Mouse (Mus musculus) midbrain, embryonic 12.5 days (tissue): ENCODE data around the gene Gm43517. TPM values are rescaled to one million over a fixed set of nuclear protein-coding genes. Genes with fewer than 3 reads are reported as not detected.
A peak's percentile ranks its signal among the peaks of the same experiment; 100 is the strongest.

Source experiments
- ATAC-seq: fragments of 200-750 bp; cut with Nextera tagmentation; 2 replicates; pipeline ENCODE4 v1.8.0; 2017; ENCODE audit warnings: low read depth, moderate TSS enrichment, moderate library complexity; ENCODE audit not compliant: low FRiP score
- H3K27ac ChIP-seq: fragments of 300-500 bp; sonication (generic); replicated peaks from 2 replicates; pipeline ENCODE4 v1.5.1; 2016; ENCODE audit warnings: mild to moderate bottlenecking
- H3K27me3 ChIP-seq: fragments of 300-500 bp; sonication (generic); 2 replicates; pipeline ENCODE4 v1.6.1; 2016; ENCODE audit warnings: mild to moderate bottlenecking
- H3K36me3 ChIP-seq: fragments of 300-500 bp; sonication (generic); 2 replicates; pipeline ENCODE4 v1.6.1; 2016
- H3K4me1 ChIP-seq: fragments of 300-500 bp; sonication (generic); 2 replicates; pipeline ENCODE4 v1.6.1; 2016
- H3K4me2 ChIP-seq: fragments of 300-500 bp; sonication (generic); replicated peaks from 2 replicates; pipeline ENCODE4 v1.6.1; 2016; ENCODE audit warnings: mild to moderate bottlenecking, moderate library complexity
- H3K4me3 ChIP-seq: fragments of 300-500 bp; sonication (generic); 2 replicates; pipeline ENCODE4 v1.5.1; 2016; ENCODE audit warnings: mild to moderate bottlenecking
- H3K9ac ChIP-seq: fragments of 300-500 bp; sonication (generic); replicated peaks from 2 replicates; pipeline ENCODE4 v1.6.1; 2016; ENCODE audit warnings: mild to moderate bottlenecking, moderate library complexity
- H3K9me3 ChIP-seq: fragments of 300-500 bp; sonication (generic); 2 replicates; pipeline ENCODE4 v1.6.1; 2016; ENCODE audit warnings: mild to moderate bottlenecking
- WGBS: fragments of 180-500 bp; shearing (Covaris S2); methylation state at CpG from one replicate; pipeline ENCODE4 v1.1.7; 2016; 5-methylcytosine and 5-hydroxymethylcytosine counted together
- polyA plus RNA-seq: library from polyadenylated mRNA; unstranded; fragments of >200 nt; fragmentation: Nextera tagmentation; extraction: Ambion mirVana; gene quantifications from 2 replicates; pipeline ENCODE4 v1.2.1, GENCODE M21; 2016

The Gm43517 gene
- 0.28 TPM in 1 of 2 replicates, not detected in the other for polyA plus RNA-seq

GRCm38 (mm10) chr12:49384876-49385630, at the start of gene Gm43517:
TSS of gene Gm43517 (plus strand) at chr12:49385174.
- ATAC-seq = 0 out of 2 replicates have a peak, but pooled peaks have one; percentile 9
- Histone ChIP-seq H3K27ac (peak within 1 kb of the TSS; percentile 56), H3K9ac (0 out of 2 replicates have a peak within 1 kb of the TSS, but pooled peaks have one; percentile 34), H3K4me1 (peaks cover 6% of the 10 kb centered on the region; the same call in 1 of the 2 replicates), H3K9me3 (no peaks in the 10 kb centered on the region), H3K36me3 (no peaks in the 10 kb centered on the region), H3K27me3 (peaks cover 68% of the 10 kb centered on the region), H3K4me2 (peak within 1 kb of the TSS; percentile 56), H3K4me3 (peak within 1 kb of the TSS; percentile 45)
- WGBS = 1% methylated on average over 73 of the region's 75 CpGs

GRCm38 (mm10) chr12:49349697-49350096, 35.3 kb upstream of the Gm43517 start:
- Histone ChIP-seq H3K27me3 (no peaks in the 10 kb centered on the region), H3K9me3 (no peaks in the 10 kb centered on the region), H3K4me3 (no peak overlapping the region), H3K4me1 (no peaks in the 10 kb centered on the region), H3K36me3 (no peaks in the 10 kb centered on the region), H3K27ac (no peak overlapping the region), H3K9ac (no peak overlapping the region), H3K4me2 (no peak overlapping the region)
- WGBS = 91% methylated on average over 10 of the region's 10 CpGs
- ATAC-seq = no peak

- Histone ChIP-seq H3K4me1 (0 out of 2 replicates have a peak, but pooled peaks cover 5% of the 10 kb centered on the region), H3K9me3 (no peaks in the 10 kb centered on the region), H3K36me3 (no peaks in the 10 kb centered on the region), H3K27me3 (peaks cover 34% of the 10 kb centered on the region), H3K4me2 (no peak overlapping the region), H3K27ac (no peak overlapping the region), H3K4me3 (no peak overlapping the region), H3K9ac (no peak overlapping the region)
- ATAC-seq = no peak
- WGBS = 43% methylated on average over 1 of the region's 1 CpGs
Measured at GRCm38 (mm10) chr12:49368931-49369330, 16.0 kb upstream of the Gm43517 start.

GRCm38 (mm10) chr12:49372170-49372569, 12.8 kb upstream of the Gm43517 start:
- no peak overlapping the region for H3K4me3 ChIP-seq

GRCm38 (mm10) chr12:49373176-49373575, 11.8 kb upstream of the Gm43517 start:
- H3K4me1 ChIP-seq = peaks cover 5% of the 10 kb centered on the region; the same call in 1 of the 2 replicates
- H3K9ac ChIP-seq = no peak overlapping the region
- no peaks in the 10 kb centered on the region for H3K9me3 ChIP-seq
- H3K4me2 ChIP-seq = no peak overlapping the region
- H3K36me3 ChIP-seq = no peaks in the 10 kb centered on the region
- H3K27me3 ChIP-seq = peaks cover 71% of the 10 kb centered on the region
- WGBS = 3% methylated on average over 5 of the region's 5 CpGs
- H3K4me3 ChIP-seq = no peak overlapping the region
- H3K27ac ChIP-seq = no peak overlapping the region
- no peak for ATAC-seq

More at GRCm38 (mm10) chr12:49372170-49372569, 12.8 kb upstream of the Gm43517 start:
- Histone ChIP-seq H3K27me3 (peaks cover 61% of the 10 kb centered on the region), H3K36me3 (no peaks in the 10 kb centered on the region), H3K9me3 (no peaks in the 10 kb centered on the region), H3K4me1 (peaks cover 5% of the 10 kb centered on the region; the same call in 1 of the 2 replicates), H3K9ac (no peak overlapping the region), H3K27ac (no peak overlapping the region), H3K4me2 (no peak overlapping the region)
- no peak for ATAC-seq

GRCm38 (mm10) chr12:49373821-49374605, 11.0 kb upstream of the Gm43517 start:
- ATAC-seq = 0 out of 2 replicates have a peak, but pooled peaks have one; percentile 3
- H3K27ac ChIP-seq = no peak overlapping the region
- peaks cover 5% of the 10 kb centered on the region; the same call in 1 of the 2 replicates for H3K4me1 ChIP-seq
- WGBS = 2% methylated on average over 24 of the region's 24 CpGs
- peak overlapping the region; percentile 38 for H3K4me2 ChIP-seq
- H3K9ac ChIP-seq = no peak overlapping the region
- peaks cover 80% of the 10 kb centered on the region for H3K27me3 ChIP-seq
- no peaks in the 10 kb centered on the region for H3K9me3 ChIP-seq
- peak overlapping the region; percentile 28 for H3K4me3 ChIP-seq
- H3K36me3 ChIP-seq = no peaks in the 10 kb centered on the region

- Histone ChIP-seq H3K4me2 (peak overlapping the region; percentile 38), H3K9me3 (no peaks in the 10 kb centered on the region), H3K4me1 (peaks cover 5% of the 10 kb centered on the region; the same call in 1 of the 2 replicates), H3K4me3 (peak overlapping the region; percentile 28), H3K27me3 (peaks cover 81% of the 10 kb centered on the region), H3K36me3 (no peaks in the 10 kb centered on the region), H3K27ac (no peak overlapping the region), H3K9ac (no peak overlapping the region)
- ATAC-seq = peak; percentile 24; the same call in 1 of the 2 replicates
- 0% methylated on average over 14 of the region's 14 CpGs for WGBS
Measured at GRCm38 (mm10) chr12:49374606-49374995, 10.4 kb upstream of the Gm43517 start.

GRCm38 (mm10) chr12:49375427-49376317, 9.3 kb upstream of the Gm43517 start:
- Histone ChIP-seq H3K9me3 (no peaks in the 10 kb centered on the region), H3K4me2 (no peak overlapping the region), H3K27ac (no peak overlapping the region), H3K4me1 (peaks cover 5% of the 10 kb centered on the region; the same call in 1 of the 2 replicates), H3K36me3 (no peaks in the 10 kb centered on the region), H3K4me3 (no peak overlapping the region), H3K27me3 (peaks cover 87% of the 10 kb centered on the region), H3K9ac (no peak overlapping the region)
- WGBS = 2% methylated on average over 15 of the region's 15 CpGs
- ATAC-seq = no peak

GRCm38 (mm10) chr12:49376318-49376992, 8.5 kb upstream of the Gm43517 start:
- Histone ChIP-seq H3K4me3 (no peak overlapping the region), H3K4me2 (no peak overlapping the region), H3K4me1 (peaks cover 5% of the 10 kb centered on the region; the same call in 1 of the 2 replicates), H3K9ac (no peak overlapping the region), H3K9me3 (no peaks in the 10 kb centered on the region), H3K27me3 (peaks cover 84% of the 10 kb centered on the region), H3K36me3 (no peaks in the 10 kb centered on the region), H3K27ac (no peak overlapping the region)
- no peak for ATAC-seq
- under 1% methylated on average over 19 of the region's 19 CpGs for WGBS

GRCm38 (mm10) chr12:49377281-49377970, 7.5 kb upstream of the Gm43517 start:
- ATAC-seq = peak; percentile 16; the same call in 1 of the 2 replicates
- Histone ChIP-seq H3K27ac (no peak overlapping the region), H3K4me3 (0 out of 2 replicates have a peak overlapping the region, but pooled peaks have one; percentile 4), H3K9me3 (no peaks in the 10 kb centered on the region), H3K4me1 (peaks cover 5% of the 10 kb centered on the region), H3K9ac (no peak overlapping the region), H3K4me2 (no peak overlapping the region), H3K27me3 (peaks cover 89% of the 10 kb centered on the region), H3K36me3 (no peaks in the 10 kb centered on the region)
- WGBS = under 1% methylated on average over 15 of the region's 15 CpGs
